ENCODE assay signal across 12 mouse cellular contexts in the genomic region with DNA sequence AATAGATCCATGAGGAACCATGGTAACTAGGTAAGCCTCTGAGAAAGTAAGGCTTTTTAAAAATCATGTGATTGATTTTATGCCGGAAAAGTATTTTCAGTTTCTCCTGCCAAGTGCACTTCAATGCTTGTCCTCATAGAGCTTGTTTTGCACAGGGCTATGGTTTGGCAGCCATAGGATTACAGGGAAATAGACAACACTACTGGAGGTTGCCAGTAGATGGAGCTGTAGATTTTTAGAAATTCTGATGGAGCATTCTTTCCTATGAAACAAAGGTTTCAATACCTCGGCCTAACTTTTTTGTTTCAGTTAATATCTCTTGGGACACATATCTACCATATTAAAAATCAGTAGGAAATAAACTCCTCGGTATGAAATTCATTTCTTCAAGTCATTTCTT.
DNase-seq lines count a peak whose midpoint lies in the region; ATAC-seq and TF ChIP-seq lines count a peak whose summit lies in the region.
"Had no signal": no experiment of that assay in that cellular context is flagged by ENCODE, and none has a peak within 500 bp of the region (broad histone marks: within the 10 kb centered on the region; RNA-seq: fewer than 3 reads in every experiment).

No protein-coding gene starts in this region.

- peak; percentile 53 for TF ChIP-seq CTCF in lung, embryonic 14.5 days (IDR thresholded peaks at IDR 0.05; ENCODE audit: low read depth)
- TF ChIP-seq CTCF in lung, adult 2 months (IDR thresholded peaks at IDR 0.05; ENCODE audit: insufficient read depth, low read length), result no peak

- peak; percentile 4 to 31 for DNase-seq in heart, adult 18-20 months
- DNase-seq in lung, embryonic 14.5 days, result peak; percentile 83
- no peak for DNase-seq in lung, adult 2 months
- DNase-seq in embryonic facial prominence, embryonic 14.5 days (ENCODE audit: low spot score), result peak; percentile 33
- peak; percentile 25 for DNase-seq in retina, postnatal 1 day

- ATAC-seq in heart, embryonic 11.5 days (replicated peaks; ENCODE audit: insufficient number of reproducible peaks, low FRiP score, low TSS enrichment), result no peak
- ATAC-seq in lung, embryonic 14.5 days (ENCODE audit: insufficient read depth), result no peak
- no peak for ATAC-seq in embryonic facial prominence, embryonic 14.5 days (ENCODE audit: low read depth)
- ATAC-seq in monocyte, adult 5-6 weeks (replicated peaks; ENCODE audit: insufficient number of reproducible peaks, low FRiP score, low TSS enrichment, poor library complexity, severe bottlenecking), result no peak
- ATAC-seq in forebrain, embryonic 13.5 days, result no peak

- H3K4me3 ChIP-seq in heart, embryonic 11.5 days (ENCODE audit: low read depth, low read length), result no peak overlapping the region
- H3K4me3 ChIP-seq in lung, embryonic 14.5 days (ENCODE audit: low read depth, low read length), result no peak overlapping the region
- H3K4me3 ChIP-seq in lung, adult 2 months (replicated peaks; ENCODE audit: extremely low read depth, low read depth, low read length), result no peak overlapping the region
- no peak overlapping the region for H3K4me3 ChIP-seq in embryonic facial prominence, embryonic 14.5 days (ENCODE audit: low read depth, low read length)
- H3K4me3 ChIP-seq in forebrain, embryonic 13.5 days, result no peak overlapping the region
- H3K4me3 ChIP-seq: heart, embryonic 13.5 days; limb, embryonic 15.5 days; neural tube, embryonic 12.5 days had no signal

- no peaks in the 10 kb centered on the region for H3K36me3 ChIP-seq in heart, embryonic 11.5 days (ENCODE audit: control insufficient read depth, insufficient read depth, low read length)
- no peaks in the 10 kb centered on the region for H3K36me3 ChIP-seq in lung, embryonic 14.5 days (ENCODE audit: insufficient read depth)
- no peaks in the 10 kb centered on the region for H3K36me3 ChIP-seq in embryonic facial prominence, embryonic 14.5 days (ENCODE audit: control insufficient read depth, insufficient read depth, low read length)
- no peaks in the 10 kb centered on the region for H3K36me3 ChIP-seq in forebrain, embryonic 13.5 days (ENCODE audit: poor library complexity, severe bottlenecking)
- H3K36me3 ChIP-seq: G1E; heart, embryonic 13.5 days; limb, embryonic 15.5 days; neural tube, embryonic 12.5 days had no signal

- WGBS in heart, embryonic 11.5 days (ENCODE audit: insufficient replicate concordance), result 28% methylated on average over 3 of the region's 3 CpGs
- 43% methylated on average over 3 of the region's 3 CpGs for WGBS in lung, embryonic 14.5 days
- 46% methylated on average over 3 of the region's 3 CpGs for WGBS in lung, adult 2 months
- WGBS in embryonic facial prominence, embryonic 14.5 days, result 47% methylated on average over 3 of the region's 3 CpGs
- WGBS in forebrain, embryonic 13.5 days, result 72% methylated on average over 3 of the region's 3 CpGs

- no peak overlapping the region for H3K4me2 ChIP-seq in heart, embryonic 11.5 days
- no peak overlapping the region for H3K4me2 ChIP-seq in lung, embryonic 14.5 days
- H3K4me2 ChIP-seq in embryonic facial prominence, embryonic 14.5 days (ENCODE audit: low read depth, low read length), result no peak overlapping the region
- no peak overlapping the region for H3K4me2 ChIP-seq in forebrain, embryonic 13.5 days
- H3K4me2 ChIP-seq: heart, embryonic 13.5 days; limb, embryonic 15.5 days; neural tube, embryonic 12.5 days had no signal

- H3K27ac ChIP-seq in heart, embryonic 11.5 days (ENCODE audit: low read depth, low read length), result no peak overlapping the region
- H3K27ac ChIP-seq in lung, embryonic 14.5 days (ENCODE audit: low read depth), result no peak overlapping the region
- H3K27ac ChIP-seq in embryonic facial prominence, embryonic 14.5 days (replicated peaks; ENCODE audit: low read depth, low read length), result no peak overlapping the region
- no peak overlapping the region for H3K27ac ChIP-seq in forebrain, embryonic 13.5 days
- H3K27ac ChIP-seq: heart, embryonic 13.5 days; limb, embryonic 15.5 days; neural tube, embryonic 12.5 days had no signal

- no peaks in the 10 kb centered on the region for H3K27me3 ChIP-seq in heart, embryonic 11.5 days (ENCODE audit: control insufficient read depth, insufficient read depth, low read length)
- H3K27me3 ChIP-seq in lung, embryonic 14.5 days (ENCODE audit: insufficient read depth, low read length), result no peaks in the 10 kb centered on the region
- no peaks in the 10 kb centered on the region for H3K27me3 ChIP-seq in embryonic facial prominence, embryonic 14.5 days (replicated peaks; ENCODE audit: control insufficient read depth, insufficient read depth, low read length)
- H3K27me3 ChIP-seq in forebrain, embryonic 13.5 days, result no peaks in the 10 kb centered on the region
- H3K27me3 ChIP-seq: heart, embryonic 13.5 days; limb, embryonic 15.5 days; neural tube, embryonic 12.5 days had no signal

- H3K9me3 ChIP-seq in heart, embryonic 11.5 days (replicated peaks; ENCODE audit: control insufficient read depth, low read length), result no peaks in the 10 kb centered on the region
- no peaks in the 10 kb centered on the region for H3K9me3 ChIP-seq in lung, embryonic 14.5 days (ENCODE audit: low read depth, low read length)
- H3K9me3 ChIP-seq in embryonic facial prominence, embryonic 14.5 days (ENCODE audit: control insufficient read depth, low read length), result no peaks in the 10 kb centered on the region
- no peaks in the 10 kb centered on the region for H3K9me3 ChIP-seq in forebrain, embryonic 13.5 days (replicated peaks)
- H3K9me3 ChIP-seq: heart, embryonic 13.5 days; limb, embryonic 15.5 days; neural tube, embryonic 12.5 days had no signal

- TF ChIP-seq POLR2A in lung, adult 2 months (IDR thresholded peaks at IDR 0.05; ENCODE audit: borderline replicate concordance, extremely low read depth, low read depth, low read length), result no peak

- H3K9ac ChIP-seq in heart, embryonic 11.5 days (ENCODE audit: low read depth, low read length), result no peak overlapping the region
- no peak overlapping the region for H3K9ac ChIP-seq in lung, embryonic 14.5 days
- H3K9ac ChIP-seq in embryonic facial prominence, embryonic 14.5 days (ENCODE audit: low read depth, low read length), result no peak overlapping the region
- no peak overlapping the region for H3K9ac ChIP-seq in forebrain, embryonic 13.5 days
- H3K9ac ChIP-seq: heart, embryonic 13.5 days; limb, embryonic 15.5 days; neural tube, embryonic 12.5 days had no signal

- no peaks in the 10 kb centered on the region for H3K4me1 ChIP-seq in heart, embryonic 11.5 days (ENCODE audit: control insufficient read depth, insufficient read depth, low read length)
- H3K4me1 ChIP-seq in lung, embryonic 14.5 days (ENCODE audit: insufficient read depth), result no peaks in the 10 kb centered on the region; the same call in 1 of the 2 replicates
- H3K4me1 ChIP-seq in lung, adult 2 months (ENCODE audit: control insufficient read depth, insufficient read depth, low read length), result no peaks in the 10 kb centered on the region
- no peaks in the 10 kb centered on the region for H3K4me1 ChIP-seq in embryonic facial prominence, embryonic 14.5 days (ENCODE audit: control insufficient read depth, insufficient read depth, low read length)
- no peaks in the 10 kb centered on the region for H3K4me1 ChIP-seq in forebrain, embryonic 13.5 days
- H3K4me1 ChIP-seq: limb, embryonic 15.5 days; neural tube, embryonic 12.5 days had no signal
